Mouse (Mus musculus): Measurements from ENCODE around the gene Trmu. TPM values are rescaled to one million over a fixed set of nuclear protein-coding genes. Genes with fewer than 3 reads are reported as not detected.
A peak's percentile ranks its signal among the peaks of the same experiment; 100 is the strongest.

The Trmu gene
- polyA plus RNA-seq, 1 experiment = 21.4 TPM

DNA sequence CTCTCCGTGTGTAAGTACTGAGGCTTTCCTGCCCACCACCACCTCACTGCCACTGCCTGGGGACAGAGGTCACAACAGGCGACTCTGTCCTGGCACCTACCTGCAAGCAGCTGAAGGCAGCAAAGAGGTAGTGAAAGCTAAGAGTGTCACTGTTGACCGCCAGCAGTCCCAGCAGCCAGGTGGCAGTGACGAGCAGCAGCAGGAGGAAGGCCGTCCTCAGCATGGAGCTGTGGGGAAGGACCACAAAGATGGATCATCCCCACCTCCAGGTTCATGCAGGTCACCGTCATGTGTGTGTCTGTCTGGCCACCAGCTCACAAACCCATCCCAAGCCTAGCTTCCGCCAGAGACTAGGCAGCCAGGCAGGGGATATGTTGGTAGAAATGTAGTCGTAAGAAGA is 24.7 kb downstream of the Trmu start:
- TF ChIP-seq SRF (IDR thresholded peaks at IDR 0.05; ENCODE audit: control insufficient read depth, insufficient read length, low read depth) = no peak
- no peak for TF ChIP-seq MYOG (IDR thresholded peaks at IDR 0.05; ENCODE audit: control insufficient read depth in 1 of 3, insufficient read depth in 1 of 3, insufficient read length in 2 of 3, low read depth in 2 of 3)
- TF ChIP-seq POLR2A (IDR thresholded peaks at IDR 0.05; ENCODE audit: insufficient read length, low read depth) = no peak
- TF ChIP-seq CEBPB (IDR thresholded peaks at IDR 0.05; ENCODE audit: insufficient read depth, poor library complexity, severe bottlenecking) = no peak
- TF ChIP-seq REST (IDR thresholded peaks at IDR 0.05; ENCODE audit: insufficient read depth, insufficient read length) = no peak
- TF ChIP-seq TCF12 (IDR thresholded peaks at IDR 0.05; ENCODE audit: insufficient read depth, poor library complexity, severe bottlenecking) = no peak
- no peak for TF ChIP-seq MAX (IDR thresholded peaks at IDR 0.05; ENCODE audit: low read depth)
- TF ChIP-seq MYOD1 (IDR thresholded peaks at IDR 0.05; ENCODE audit: control insufficient read depth in 1 of 3, insufficient read length in 2 of 3, low read depth in 2 of 3) = no peak
- no peak for TF ChIP-seq USF1 (IDR thresholded peaks at IDR 0.05; ENCODE audit: low read depth)
- no peak for TF ChIP-seq POLR2AphosphoS2 (IDR thresholded peaks at IDR 0.05; ENCODE audit: insufficient read length, low read depth)
- no peak for TF ChIP-seq E2F4 (IDR thresholded peaks at IDR 0.05; ENCODE audit: insufficient read depth)
- no peak for TF ChIP-seq TCF3 (IDR thresholded peaks at IDR 0.05; ENCODE audit: insufficient read length, low read depth)
- no peaks in the 10 kb centered on the region for H3K79me2 ChIP-seq (ENCODE audit: control insufficient read depth, insufficient read depth)
- no peak overlapping the region for H3ac ChIP-seq (ENCODE audit: control insufficient read depth, insufficient read length)
- H3K4me2 ChIP-seq (ENCODE audit: low read depth) = no peak overlapping the region
- H3K36me3 ChIP-seq (ENCODE audit: control insufficient read depth, insufficient read depth) = no peaks in the 10 kb centered on the region
- no peaks in the 10 kb centered on the region for H3K27me3 ChIP-seq (ENCODE audit: control insufficient read depth, insufficient read depth, insufficient read length)
- no peak overlapping the region for H3K4me3 ChIP-seq

GRCm38 (mm10) chr15:85908660-85909491 is 29.8 kb downstream of the Trmu start:
- H3K27me3 ChIP-seq (ENCODE audit: control insufficient read depth, insufficient read depth, insufficient read length) = peaks cover 4% of the 10 kb centered on the region
- H3K4me2 ChIP-seq (ENCODE audit: low read depth) = no peak overlapping the region
- no peak overlapping the region for H3ac ChIP-seq (ENCODE audit: control insufficient read depth, insufficient read length)
- no peak overlapping the region for H3K4me3 ChIP-seq
- H3K79me2 ChIP-seq (ENCODE audit: control insufficient read depth, insufficient read depth) = no peaks in the 10 kb centered on the region
- peak in 1 of 3 experiments; percentile 18 for TF ChIP-seq MYOD1 (IDR thresholded peaks at IDR 0.05; ENCODE audit: control insufficient read depth in 1 of 3, insufficient read length in 2 of 3, low read depth in 2 of 3)
- no peak for TF ChIP-seq POLR2A (IDR thresholded peaks at IDR 0.05; ENCODE audit: insufficient read length, low read depth)
- TF ChIP-seq USF1 (IDR thresholded peaks at IDR 0.05; ENCODE audit: low read depth) = peak; percentile 49
- no peak for TF ChIP-seq MAX (IDR thresholded peaks at IDR 0.05; ENCODE audit: low read depth)
- H3K36me3 ChIP-seq (ENCODE audit: control insufficient read depth, insufficient read depth) = no peaks in the 10 kb centered on the region

DNA sequence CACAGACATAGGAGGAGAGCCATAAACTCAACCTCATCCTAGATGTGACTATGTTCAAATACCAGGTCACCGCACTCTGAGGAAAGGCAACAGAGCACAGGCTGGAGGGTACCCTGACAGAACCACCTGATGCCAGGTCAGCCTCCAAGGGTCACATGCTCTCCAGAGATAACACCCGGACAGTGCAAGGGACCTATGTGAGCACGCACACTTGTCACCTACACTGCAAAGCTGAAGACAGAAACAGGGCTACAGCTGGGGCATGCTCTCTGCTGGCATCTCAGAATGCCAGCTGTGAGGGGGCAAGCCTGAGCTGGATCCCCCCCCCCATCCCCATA is 30.3 kb downstream of the Trmu start:
- H3K79me2 ChIP-seq (ENCODE audit: control insufficient read depth, insufficient read depth) = no peaks in the 10 kb centered on the region
- peaks cover 6% of the 10 kb centered on the region for H3K27me3 ChIP-seq (ENCODE audit: control insufficient read depth, insufficient read depth, insufficient read length)
- H3K4me2 ChIP-seq (ENCODE audit: low read depth) = no peak overlapping the region
- no peak overlapping the region for H3ac ChIP-seq (ENCODE audit: control insufficient read depth, insufficient read length)
- no peaks in the 10 kb centered on the region for H3K36me3 ChIP-seq (ENCODE audit: control insufficient read depth, insufficient read depth)
- TF ChIP-seq TCF12 (IDR thresholded peaks at IDR 0.05; ENCODE audit: insufficient read depth, poor library complexity, severe bottlenecking) = no peak
- no peak for TF ChIP-seq USF1 (IDR thresholded peaks at IDR 0.05; ENCODE audit: low read depth)
- TF ChIP-seq MAX (IDR thresholded peaks at IDR 0.05; ENCODE audit: low read depth) = no peak
- no peak for TF ChIP-seq MYOD1 (IDR thresholded peaks at IDR 0.05; ENCODE audit: control insufficient read depth in 1 of 3, insufficient read length in 2 of 3, low read depth in 2 of 3)
- no peak for TF ChIP-seq CEBPB (IDR thresholded peaks at IDR 0.05; ENCODE audit: insufficient read depth, poor library complexity, severe bottlenecking)
- TF ChIP-seq E2F4 (IDR thresholded peaks at IDR 0.05; ENCODE audit: insufficient read depth) = no peak
- no peak overlapping the region for H3K4me3 ChIP-seq

GRCm38 (mm10) chr15:85909931-85910330 is 30.8 kb downstream of the Trmu start:
- peaks cover 10% of the 10 kb centered on the region for H3K27me3 ChIP-seq (ENCODE audit: control insufficient read depth, insufficient read depth, insufficient read length)
- H3K4me2 ChIP-seq (ENCODE audit: low read depth) = no peak overlapping the region
- H3K36me3 ChIP-seq (ENCODE audit: control insufficient read depth, insufficient read depth) = no peaks in the 10 kb centered on the region
- no peak overlapping the region for H3K4me3 ChIP-seq
- TF ChIP-seq POLR2AphosphoS2 (IDR thresholded peaks at IDR 0.05; ENCODE audit: insufficient read length, low read depth) = no peak
- no peak for TF ChIP-seq E2F4 (IDR thresholded peaks at IDR 0.05; ENCODE audit: insufficient read depth)
- no peak for TF ChIP-seq SRF (IDR thresholded peaks at IDR 0.05; ENCODE audit: control insufficient read depth, insufficient read length, low read depth)
- TF ChIP-seq MAX (IDR thresholded peaks at IDR 0.05; ENCODE audit: low read depth) = no peak
- no peak for TF ChIP-seq REST (IDR thresholded peaks at IDR 0.05; ENCODE audit: insufficient read depth, insufficient read length)
- no peak for TF ChIP-seq TCF3 (IDR thresholded peaks at IDR 0.05; ENCODE audit: insufficient read length, low read depth)
- TF ChIP-seq TCF12 (IDR thresholded peaks at IDR 0.05; ENCODE audit: insufficient read depth, poor library complexity, severe bottlenecking) = no peak
- TF ChIP-seq USF1 (IDR thresholded peaks at IDR 0.05; ENCODE audit: low read depth) = no peak
- TF ChIP-seq MYOD1 (IDR thresholded peaks at IDR 0.05; ENCODE audit: control insufficient read depth in 1 of 3, insufficient read length in 2 of 3, low read depth in 2 of 3) = no peak
- no peak for TF ChIP-seq CEBPB (IDR thresholded peaks at IDR 0.05; ENCODE audit: insufficient read depth, poor library complexity, severe bottlenecking)
- TF ChIP-seq MYOG (IDR thresholded peaks at IDR 0.05; ENCODE audit: control insufficient read depth in 1 of 3, insufficient read depth in 1 of 3, insufficient read length in 2 of 3, low read depth in 2 of 3) = no peak
- TF ChIP-seq POLR2A (IDR thresholded peaks at IDR 0.05; ENCODE audit: insufficient read length, low read depth) = no peak
- H3ac ChIP-seq (ENCODE audit: control insufficient read depth, insufficient read length) = no peak overlapping the region
- H3K79me2 ChIP-seq (ENCODE audit: control insufficient read depth, insufficient read depth) = no peaks in the 10 kb centered on the region

- H3K27me3 ChIP-seq (ENCODE audit: control insufficient read depth, insufficient read depth, insufficient read length) = peaks cover 26% of the 10 kb centered on the region
- H3K79me2 ChIP-seq (ENCODE audit: control insufficient read depth, insufficient read depth) = no peaks in the 10 kb centered on the region
- no peak overlapping the region for H3K4me3 ChIP-seq
- no peaks in the 10 kb centered on the region for H3K36me3 ChIP-seq (ENCODE audit: control insufficient read depth, insufficient read depth)
- no peak overlapping the region for H3K4me2 ChIP-seq (ENCODE audit: low read depth)
- no peak for TF ChIP-seq REST (IDR thresholded peaks at IDR 0.05; ENCODE audit: insufficient read depth, insufficient read length)
- no peak for TF ChIP-seq USF1 (IDR thresholded peaks at IDR 0.05; ENCODE audit: low read depth)
- TF ChIP-seq POLR2A (IDR thresholded peaks at IDR 0.05; ENCODE audit: insufficient read length, low read depth) = no peak
- no peak for TF ChIP-seq MYOD1 (IDR thresholded peaks at IDR 0.05; ENCODE audit: control insufficient read depth in 1 of 3, insufficient read length in 2 of 3, low read depth in 2 of 3)
- TF ChIP-seq SRF (IDR thresholded peaks at IDR 0.05; ENCODE audit: control insufficient read depth, insufficient read length, low read depth) = no peak
- no peak for TF ChIP-seq E2F4 (IDR thresholded peaks at IDR 0.05; ENCODE audit: insufficient read depth)
- no peak for TF ChIP-seq TCF12 (IDR thresholded peaks at IDR 0.05; ENCODE audit: insufficient read depth, poor library complexity, severe bottlenecking)
- TF ChIP-seq MAX (IDR thresholded peaks at IDR 0.05; ENCODE audit: low read depth) = no peak
- no peak for TF ChIP-seq CEBPB (IDR thresholded peaks at IDR 0.05; ENCODE audit: insufficient read depth, poor library complexity, severe bottlenecking)
- no peak overlapping the region for H3ac ChIP-seq (ENCODE audit: control insufficient read depth, insufficient read length)
These were observed 34.5 kb downstream of the Trmu start for GRCm38 (mm10) chr15:85913605-85914004.

All from myocyte (in vitro differentiated cells).